Mouse (Mus musculus): ENCODE data around the gene Ttf2. TPM values are rescaled to one million over a fixed set of nuclear protein-coding genes. Genes with fewer than 3 reads are reported as not detected.
A peak's percentile ranks its signal among the peaks of the same experiment; 100 is the strongest.

Gene Ttf2
- polyA plus RNA-seq, 1 experiment: 5.2 TPM

DNA sequence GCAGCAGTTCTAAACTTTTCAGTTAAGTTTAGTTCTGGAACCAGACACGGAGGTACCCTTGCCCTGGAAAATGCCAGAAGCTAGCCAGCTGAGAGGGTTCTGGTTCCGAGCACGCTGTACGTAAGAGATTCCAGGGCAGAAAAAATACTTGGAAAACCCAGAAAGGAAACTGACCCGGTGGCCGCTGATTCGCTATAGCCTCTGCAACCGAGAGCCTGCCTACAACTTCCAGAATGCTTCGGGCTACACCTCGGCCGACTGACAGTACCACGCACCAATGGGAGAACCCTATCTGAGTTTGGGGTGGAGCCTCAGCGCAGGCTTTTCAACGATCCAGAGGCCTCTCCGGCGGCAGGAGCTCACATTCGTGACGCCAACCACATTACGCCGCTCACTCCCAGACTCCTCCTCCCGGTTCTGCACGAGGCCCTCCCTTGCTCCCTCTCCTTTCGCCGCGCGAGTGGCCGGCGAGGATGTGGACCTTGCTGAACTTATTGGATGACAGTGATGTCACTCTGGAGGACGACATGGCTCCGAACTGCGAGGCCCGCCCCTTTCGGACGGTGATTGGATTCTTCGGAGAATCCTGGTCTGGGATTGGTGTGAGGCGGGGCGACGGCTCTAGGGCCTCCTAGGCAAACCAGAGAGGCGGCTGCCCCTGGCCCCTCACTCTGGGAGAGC is 47.5 kb downstream of the Ttf2 start, which contains the start of gene Trim45:
TSS of gene Trim45 (plus strand) at position 378 of the 681 bp plus-strand sequence.
- Histone ChIP-seq H3K79me2 (ENCODE audit: control insufficient read depth, insufficient read depth) (no peaks in the 10 kb centered on the region), H3K27me3 (ENCODE audit: control insufficient read depth, insufficient read depth, insufficient read length) (no peaks in the 10 kb centered on the region), H3K4me2 (ENCODE audit: low read depth) (peak within 1 kb of the TSS; percentile 90), H3K36me3 (ENCODE audit: control insufficient read depth, insufficient read depth) (no peaks in the 10 kb centered on the region), H3K4me3 (peak within 1 kb of the TSS; percentile 33), H3ac (ENCODE audit: control insufficient read depth, insufficient read length) (peak within 1 kb of the TSS; percentile 10)
- TF ChIP-seq USF1 (IDR thresholded peaks at IDR 0.05; ENCODE audit: low read depth) (no peak), POLR2AphosphoS2 (IDR thresholded peaks at IDR 0.05; ENCODE audit: insufficient read length, low read depth) (peak; percentile 38), POLR2A (IDR thresholded peaks at IDR 0.05; ENCODE audit: insufficient read length, low read depth) (peak; percentile 35)

DNA sequence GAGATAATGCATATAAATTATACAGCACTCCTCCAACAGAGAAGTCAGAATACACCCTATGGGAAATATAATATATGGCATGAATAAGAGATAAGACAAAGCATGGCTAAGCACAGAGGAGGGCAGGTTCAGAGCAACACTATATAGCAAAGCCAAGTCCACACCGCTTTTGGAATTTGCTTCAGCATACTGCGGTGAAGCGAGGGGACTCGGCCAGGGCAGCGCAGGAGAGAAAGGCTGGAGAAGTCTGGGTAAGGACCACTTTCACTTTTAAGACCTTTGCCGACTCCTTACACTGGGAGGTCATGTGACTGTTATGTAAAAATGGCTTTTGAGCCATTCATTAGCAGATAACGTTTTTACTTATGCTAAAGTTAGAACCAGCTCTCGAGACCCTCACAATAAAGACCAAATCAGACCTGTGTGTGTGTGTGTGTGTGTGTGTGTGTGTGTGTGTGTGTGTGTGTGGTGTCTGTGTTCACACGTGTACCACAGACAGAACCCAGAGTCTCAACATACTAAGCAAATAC is 48.8 kb downstream of the Ttf2 start:
- H3K36me3 ChIP-seq (ENCODE audit: control insufficient read depth, insufficient read depth): no peaks in the 10 kb centered on the region
- peak overlapping the region; percentile 8 for H3K4me2 ChIP-seq (ENCODE audit: low read depth)

DNA sequence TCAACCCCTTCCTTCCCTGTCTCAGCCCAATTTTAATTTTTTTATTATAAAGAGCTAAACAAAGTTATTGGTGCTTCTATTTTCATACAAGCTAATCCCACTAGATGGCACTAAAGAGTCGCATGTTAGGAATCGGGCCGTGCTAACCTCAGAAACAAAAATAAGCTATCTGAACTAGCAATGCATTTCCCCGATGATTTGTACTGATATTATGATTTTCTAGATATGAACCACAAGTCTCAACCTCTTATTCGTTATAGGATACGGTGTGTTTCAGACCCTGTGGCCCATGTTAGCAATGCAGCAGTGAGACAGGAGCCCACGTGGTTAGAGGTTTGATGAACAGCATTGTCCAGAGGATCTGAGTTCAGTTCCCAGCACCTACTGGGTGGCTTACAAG is 52.6 kb downstream of the Ttf2 start:
- Histone ChIP-seq H3K79me2 (ENCODE audit: control insufficient read depth, insufficient read depth) (no peaks in the 10 kb centered on the region), H3K4me2 (ENCODE audit: low read depth) (peak overlapping the region; percentile 56), H3K4me3 (no peak overlapping the region), H3K36me3 (ENCODE audit: control insufficient read depth, insufficient read depth) (no peaks in the 10 kb centered on the region), H3ac (ENCODE audit: control insufficient read depth, insufficient read length) (no peak overlapping the region), H3K27me3 (ENCODE audit: control insufficient read depth, insufficient read depth, insufficient read length) (no peaks in the 10 kb centered on the region)
- no peak for TF ChIP-seq USF1 (IDR thresholded peaks at IDR 0.05; ENCODE audit: low read depth)
- no peak for TF ChIP-seq POLR2AphosphoS2 (IDR thresholded peaks at IDR 0.05; ENCODE audit: insufficient read length, low read depth)
- TF ChIP-seq TCF3 (IDR thresholded peaks at IDR 0.05; ENCODE audit: insufficient read length, low read depth): no peak
- TF ChIP-seq MYOD1 (IDR thresholded peaks at IDR 0.05; ENCODE audit: control insufficient read depth in 1 of 3, insufficient read length in 2 of 3, low read depth in 2 of 3): no peak
- no peak for TF ChIP-seq POLR2A (IDR thresholded peaks at IDR 0.05; ENCODE audit: insufficient read length, low read depth)
- TF ChIP-seq MAX (IDR thresholded peaks at IDR 0.05; ENCODE audit: low read depth): no peak
- no peak for TF ChIP-seq TCF12 (IDR thresholded peaks at IDR 0.05; ENCODE audit: insufficient read depth, poor library complexity, severe bottlenecking)
- no peak for TF ChIP-seq REST (IDR thresholded peaks at IDR 0.05; ENCODE audit: insufficient read depth, insufficient read length)
- no peak for TF ChIP-seq CEBPB (IDR thresholded peaks at IDR 0.05; ENCODE audit: insufficient read depth, poor library complexity, severe bottlenecking)
- no peak for TF ChIP-seq SRF (IDR thresholded peaks at IDR 0.05; ENCODE audit: control insufficient read depth, insufficient read length, low read depth)
- TF ChIP-seq MYOG (IDR thresholded peaks at IDR 0.05; ENCODE audit: control insufficient read depth in 1 of 3, insufficient read depth in 1 of 3, insufficient read length in 2 of 3, low read depth in 2 of 3): no peak
- TF ChIP-seq E2F4 (IDR thresholded peaks at IDR 0.05; ENCODE audit: insufficient read depth): no peak

More for the DNA sequence above, 48.8 kb downstream of the Ttf2 start:
- no peaks in the 10 kb centered on the region for H3K79me2 ChIP-seq (ENCODE audit: control insufficient read depth, insufficient read depth)
- TF ChIP-seq USF1 (IDR thresholded peaks at IDR 0.05; ENCODE audit: low read depth) (peak; percentile 7), MYOD1 (IDR thresholded peaks at IDR 0.05; ENCODE audit: control insufficient read depth in 1 of 3, insufficient read length in 2 of 3, low read depth in 2 of 3) (no peak)
- H3K27me3 ChIP-seq (ENCODE audit: control insufficient read depth, insufficient read depth, insufficient read length): no peaks in the 10 kb centered on the region
- no peak overlapping the region for H3ac ChIP-seq (ENCODE audit: control insufficient read depth, insufficient read length)
- H3K4me3 ChIP-seq: peak overlapping the region; percentile 33

DNA sequence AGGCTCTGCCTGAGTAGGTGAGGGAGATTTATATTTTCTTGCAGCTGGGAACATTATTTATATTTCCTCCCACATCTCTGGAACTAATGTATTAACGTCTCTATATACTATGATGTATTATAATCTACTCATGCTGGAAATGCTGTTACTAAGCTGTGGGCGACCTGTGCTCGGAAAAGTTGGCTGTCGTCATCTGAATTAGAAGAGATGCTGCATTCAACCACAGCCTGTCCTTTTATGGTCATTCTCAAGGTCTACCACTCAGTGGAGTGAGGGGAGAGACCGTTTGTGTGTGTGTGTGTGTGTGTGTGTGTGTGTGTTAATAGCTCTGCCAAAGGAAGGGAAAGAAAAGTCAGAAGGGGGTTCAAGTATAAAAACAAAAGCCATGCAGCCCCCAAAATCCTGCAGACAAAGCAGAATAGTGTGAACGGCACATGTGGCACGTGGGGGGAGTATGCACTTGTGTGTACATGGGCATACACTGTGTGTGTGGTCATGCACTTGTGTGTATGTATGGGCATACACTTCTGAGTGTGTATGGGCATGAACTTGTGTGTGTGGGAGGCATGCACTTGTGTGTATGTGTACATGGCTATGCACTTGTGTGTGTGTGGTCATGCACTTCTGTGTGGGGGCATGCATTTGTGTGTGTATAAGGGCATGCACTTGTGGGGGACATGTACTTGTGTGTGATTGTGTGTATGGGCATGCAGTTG is 57.8 kb downstream of the Ttf2 start:
- no peaks in the 10 kb centered on the region for H3K79me2 ChIP-seq (ENCODE audit: control insufficient read depth, insufficient read depth)
- H3K4me3 ChIP-seq: no peak overlapping the region
- H3K4me2 ChIP-seq (ENCODE audit: low read depth): no peak overlapping the region
- no peaks in the 10 kb centered on the region for H3K36me3 ChIP-seq (ENCODE audit: control insufficient read depth, insufficient read depth)
- H3K27me3 ChIP-seq (ENCODE audit: control insufficient read depth, insufficient read depth, insufficient read length): no peaks in the 10 kb centered on the region
- H3ac ChIP-seq (ENCODE audit: control insufficient read depth, insufficient read length): no peak overlapping the region
- TF ChIP-seq POLR2A (IDR thresholded peaks at IDR 0.05; ENCODE audit: insufficient read length, low read depth) (no peak), CEBPB (IDR thresholded peaks at IDR 0.05; ENCODE audit: insufficient read depth, poor library complexity, severe bottlenecking) (no peak), TCF3 (IDR thresholded peaks at IDR 0.05; ENCODE audit: insufficient read length, low read depth) (no peak), MAX (IDR thresholded peaks at IDR 0.05; ENCODE audit: low read depth) (no peak), MYOG (IDR thresholded peaks at IDR 0.05; ENCODE audit: control insufficient read depth in 1 of 3, insufficient read depth in 1 of 3, insufficient read length in 2 of 3, low read depth in 2 of 3) (no peak), TCF12 (IDR thresholded peaks at IDR 0.05; ENCODE audit: insufficient read depth, poor library complexity, severe bottlenecking) (no peak), POLR2AphosphoS2 (IDR thresholded peaks at IDR 0.05; ENCODE audit: insufficient read length, low read depth) (no peak), MYOD1 (IDR thresholded peaks at IDR 0.05; ENCODE audit: control insufficient read depth in 1 of 3, insufficient read length in 2 of 3, low read depth in 2 of 3) (no peak), USF1 (IDR thresholded peaks at IDR 0.05; ENCODE audit: low read depth) (no peak)

GRCm38 (mm10) chr3:100911026-100911425 is 58.4 kb downstream of the Ttf2 start:
- Histone ChIP-seq H3K79me2 (ENCODE audit: control insufficient read depth, insufficient read depth) (no peaks in the 10 kb centered on the region), H3ac (ENCODE audit: control insufficient read depth, insufficient read length) (no peak overlapping the region), H3K4me3 (no peak overlapping the region), H3K4me2 (ENCODE audit: low read depth) (no peak overlapping the region), H3K36me3 (ENCODE audit: control insufficient read depth, insufficient read depth) (no peaks in the 10 kb centered on the region), H3K27me3 (ENCODE audit: control insufficient read depth, insufficient read depth, insufficient read length) (no peaks in the 10 kb centered on the region)
- TF ChIP-seq TCF12 (IDR thresholded peaks at IDR 0.05; ENCODE audit: insufficient read depth, poor library complexity, severe bottlenecking) (no peak), E2F4 (IDR thresholded peaks at IDR 0.05; ENCODE audit: insufficient read depth) (no peak), TCF3 (IDR thresholded peaks at IDR 0.05; ENCODE audit: insufficient read length, low read depth) (no peak), USF1 (IDR thresholded peaks at IDR 0.05; ENCODE audit: low read depth) (no peak), REST (IDR thresholded peaks at IDR 0.05; ENCODE audit: insufficient read depth, insufficient read length) (no peak), MAX (IDR thresholded peaks at IDR 0.05; ENCODE audit: low read depth) (no peak), CEBPB (IDR thresholded peaks at IDR 0.05; ENCODE audit: insufficient read depth, poor library complexity, severe bottlenecking) (no peak), POLR2AphosphoS2 (IDR thresholded peaks at IDR 0.05; ENCODE audit: insufficient read length, low read depth) (no peak), POLR2A (IDR thresholded peaks at IDR 0.05; ENCODE audit: insufficient read length, low read depth) (no peak), MYOG (IDR thresholded peaks at IDR 0.05; ENCODE audit: control insufficient read depth in 1 of 3, insufficient read depth in 1 of 3, insufficient read length in 2 of 3, low read depth in 2 of 3) (no peak), MYOD1 (IDR thresholded peaks at IDR 0.05; ENCODE audit: control insufficient read depth in 1 of 3, insufficient read length in 2 of 3, low read depth in 2 of 3) (no peak), SRF (IDR thresholded peaks at IDR 0.05; ENCODE audit: control insufficient read depth, insufficient read length, low read depth) (no peak)
